ENCODE assay signal across 8 mouse cellular contexts in genomic region chr14:27428573-27428972, GRCm38 (mm10). TPM values are rescaled to one million over a fixed set of nuclear protein-coding genes. Genes with fewer than 3 reads are reported as not detected.
DNase-seq lines count a peak whose midpoint lies in the region; ATAC-seq and TF ChIP-seq lines count a peak whose summit lies in the region.

Gene Fam208a (plus strand): TSS chr14:27428834.

- ATAC-seq in kidney, embryonic 14.5 days (ENCODE audit: low FRiP score, low TSS enrichment), result peak; percentile 95
- peak; percentile 94 for ATAC-seq in limb, embryonic 14.5 days (ENCODE audit: low FRiP score, low read depth)
- ATAC-seq in midbrain, embryonic 16.5 days, result peak; percentile 97

- peaks cover 3% of the 10 kb centered on the region; the same call in 1 of the 2 replicates for H3K9me3 ChIP-seq in heart, embryonic 10.5 days
- H3K9me3 ChIP-seq in kidney, embryonic 14.5 days (ENCODE audit: control insufficient read depth, low read length), result peaks cover 14% of the 10 kb centered on the region
- peaks cover 16% of the 10 kb centered on the region for H3K9me3 ChIP-seq in limb, embryonic 14.5 days (ENCODE audit: control insufficient read depth, low read length)
- no peaks in the 10 kb centered on the region; the same call in 1 of the 2 replicates for H3K9me3 ChIP-seq in midbrain, embryonic 16.5 days (replicated peaks; ENCODE audit: control insufficient read depth, low read length, poor library complexity, severe bottlenecking)

- peak within 1 kb of the TSS; percentile 40 for H3K4me3 ChIP-seq in C2C12 (ENCODE audit: insufficient read depth, poor library complexity, severe bottlenecking)
- H3K4me3 ChIP-seq in embryonic fibroblast, embryonic 13.5 days (ENCODE audit: insufficient read depth, low read length), result peak within 1 kb of the TSS; percentile 92
- peak within 1 kb of the TSS; percentile 84 for H3K4me3 ChIP-seq in heart, embryonic 10.5 days
- H3K4me3 ChIP-seq in kidney, embryonic 14.5 days (ENCODE audit: low read length), result peak within 1 kb of the TSS; percentile 68
- H3K4me3 ChIP-seq in limb, embryonic 14.5 days (replicated peaks; ENCODE audit: low read length), result peak within 1 kb of the TSS; percentile 60
- peak within 1 kb of the TSS; percentile 80 for H3K4me3 ChIP-seq in midbrain, embryonic 16.5 days (ENCODE audit: low read depth, low read length)
- H3K4me3 ChIP-seq in spleen, adult 2 months (ENCODE audit: extremely low read depth, insufficient read depth, insufficient read length), result peak within 1 kb of the TSS; percentile 85

- H3K27ac ChIP-seq in embryonic fibroblast, embryonic 13.5 days (ENCODE audit: insufficient read depth, low read length), result peak within 1 kb of the TSS; percentile 92
- peak within 1 kb of the TSS; percentile 100 for H3K27ac ChIP-seq in heart, embryonic 10.5 days
- H3K27ac ChIP-seq in kidney, embryonic 14.5 days (ENCODE audit: low read depth, low read length), result peak within 1 kb of the TSS; percentile 99
- peak within 1 kb of the TSS; percentile 100 for H3K27ac ChIP-seq in limb, embryonic 14.5 days (replicated peaks; ENCODE audit: low read depth, low read length)
- H3K27ac ChIP-seq in midbrain, embryonic 16.5 days (ENCODE audit: low read length), result peak within 1 kb of the TSS; percentile 100
- peak within 1 kb of the TSS; percentile 99 for H3K27ac ChIP-seq in spleen, adult 2 months (ENCODE audit: insufficient read depth, low read length)

- DNase-seq in brain, adult 2 months (ENCODE audit: low read depth, low spot score), result peak; percentile 97
- peak; percentile 95 for DNase-seq in heart, embryonic 10.5 days (ENCODE audit: low spot score)
- peak; percentile 89 for DNase-seq in limb, embryonic 14.5 days (ENCODE audit: low spot score)
- DNase-seq in spleen, adult 2 months (ENCODE audit: low read depth in 1 of 2, low spot score in 2 of 2), result peak; percentile 86 to 93

- H3K9ac ChIP-seq in kidney, embryonic 14.5 days (ENCODE audit: low read depth, low read length), result peak within 1 kb of the TSS; percentile 89
- H3K9ac ChIP-seq in limb, embryonic 14.5 days (ENCODE audit: low read depth, low read length, severe bottlenecking), result peak within 1 kb of the TSS; percentile 97
- peak within 1 kb of the TSS; percentile 97 for H3K9ac ChIP-seq in midbrain, embryonic 16.5 days (ENCODE audit: low read depth, low read length)

- H3K4me2 ChIP-seq in kidney, embryonic 14.5 days (replicated peaks; ENCODE audit: low read depth, low read length), result peak within 1 kb of the TSS; percentile 63
- peak within 1 kb of the TSS; percentile 66 for H3K4me2 ChIP-seq in limb, embryonic 14.5 days (replicated peaks; ENCODE audit: low read depth, low read length, severe bottlenecking)
- H3K4me2 ChIP-seq in midbrain, embryonic 16.5 days (ENCODE audit: low read length), result peak within 1 kb of the TSS; percentile 79

- no peaks in the 10 kb centered on the region; the same call in 1 of the 2 replicates for H3K4me1 ChIP-seq in embryonic fibroblast, embryonic 13.5 days (ENCODE audit: control insufficient read depth, insufficient read depth, low read length)
- H3K4me1 ChIP-seq in heart, embryonic 10.5 days, result peaks cover 8% of the 10 kb centered on the region; the same call in 1 of the 2 replicates
- no peaks in the 10 kb centered on the region for H3K4me1 ChIP-seq in kidney, embryonic 14.5 days (ENCODE audit: control insufficient read depth, insufficient read depth, low read length)
- no peaks in the 10 kb centered on the region for H3K4me1 ChIP-seq in limb, embryonic 14.5 days (ENCODE audit: control insufficient read depth, insufficient read depth, low read length)
- H3K4me1 ChIP-seq in midbrain, embryonic 16.5 days (ENCODE audit: control insufficient read depth, insufficient read depth, low read length), result peaks cover 4% of the 10 kb centered on the region
- peaks cover 5% of the 10 kb centered on the region; the same call in 1 of the 2 replicates for H3K4me1 ChIP-seq in spleen, adult 2 months (ENCODE audit: control insufficient read depth, insufficient read depth, insufficient read length)

- TF ChIP-seq CTCF in C2C12 (IDR thresholded peaks at IDR 0.05; ENCODE audit: control insufficient read depth, insufficient read depth, insufficient read length), result no peak
- no peak for TF ChIP-seq CTCF in embryonic fibroblast, embryonic 13.5 days (IDR thresholded peaks at IDR 0.05; ENCODE audit: borderline replicate concordance, insufficient read depth, low read length)
- no peak for TF ChIP-seq CTCF in spleen, adult 2 months (IDR thresholded peaks at IDR 0.05; ENCODE audit: extremely low read depth, insufficient read depth, insufficient read length, insufficient replicate concordance)

- TF ChIP-seq POLR2A in embryonic fibroblast, embryonic 13.5 days (IDR thresholded peaks at IDR 0.05; ENCODE audit: low read depth, low read length), result peak; percentile 68
- peak; percentile 82; the same call in 1 of the 2 replicates for TF ChIP-seq POLR2A in limb, embryonic 14.5 days (IDR thresholded peaks at IDR 0.05; ENCODE audit: borderline replicate concordance, extremely low read depth, insufficient read depth, insufficient read length)
- peak; percentile 70 for TF ChIP-seq POLR2A in spleen, adult 2 months (IDR thresholded peaks at IDR 0.05; ENCODE audit: low read depth, low read length)

- peaks cover 3% of the 10 kb centered on the region for H3K36me3 ChIP-seq in C2C12 (ENCODE audit: control insufficient read depth, insufficient read depth)
- H3K36me3 ChIP-seq in heart, embryonic 10.5 days, result peaks cover 30% of the 10 kb centered on the region
- H3K36me3 ChIP-seq in kidney, embryonic 14.5 days (ENCODE audit: control insufficient read depth, insufficient read depth, low read length), result peaks cover 3% of the 10 kb centered on the region
- H3K36me3 ChIP-seq in limb, embryonic 14.5 days (ENCODE audit: control insufficient read depth, insufficient read depth, low read length), result peaks cover 19% of the 10 kb centered on the region
- peaks cover 1% of the 10 kb centered on the region; the same call in 1 of the 2 replicates for H3K36me3 ChIP-seq in midbrain, embryonic 16.5 days (ENCODE audit: control insufficient read depth, insufficient read depth, low read length)
- H3K36me3 ChIP-seq in spleen, adult 2 months (ENCODE audit: control insufficient read depth, insufficient read depth, low read length), result peaks cover 1% of the 10 kb centered on the region; the same call in 1 of the 2 replicates

- peaks cover 42% of the 10 kb centered on the region for H3K79me2 ChIP-seq in C2C12 (ENCODE audit: control insufficient read depth, insufficient read depth)

- H3K79me3 ChIP-seq in C2C12 (ENCODE audit: low read depth), result peaks cover 21% of the 10 kb centered on the region

- no peaks in the 10 kb centered on the region for H3K27me3 ChIP-seq in C2C12 (ENCODE audit: control insufficient read depth, insufficient read depth, insufficient read length)
- H3K27me3 ChIP-seq in heart, embryonic 10.5 days (ENCODE audit: insufficient read depth, poor library complexity, severe bottlenecking), result no peaks in the 10 kb centered on the region
- no peaks in the 10 kb centered on the region for H3K27me3 ChIP-seq in kidney, embryonic 14.5 days (ENCODE audit: control insufficient read depth, insufficient read depth, low read length)
- no peaks in the 10 kb centered on the region for H3K27me3 ChIP-seq in limb, embryonic 14.5 days (ENCODE audit: control insufficient read depth, insufficient read depth, low read length)
- no peaks in the 10 kb centered on the region for H3K27me3 ChIP-seq in midbrain, embryonic 16.5 days (ENCODE audit: control insufficient read depth, insufficient read depth, low read depth, low read length)
- H3K27me3 ChIP-seq in spleen, adult 2 months (ENCODE audit: control insufficient read depth, insufficient read depth, low read length), result no peaks in the 10 kb centered on the region

- H3ac ChIP-seq in C2C12 (ENCODE audit: control insufficient read depth, insufficient read length, low read depth), result peak within 1 kb of the TSS; percentile 32

- 1% methylated on average over 42 of the region's 43 CpGs for WGBS in heart, embryonic 10.5 days
- WGBS in kidney, embryonic 14.5 days, result 3% methylated on average over 37 of the region's 43 CpGs
- 3% methylated on average over 29 of the region's 43 CpGs for WGBS in limb, embryonic 14.5 days
- under 1% methylated on average over 40 of the region's 43 CpGs for WGBS in midbrain, embryonic 16.5 days
- 7% methylated on average over 40 of the region's 43 CpGs for WGBS in spleen, adult 2 months

TF ChIP-seq in C2C12, 6 proteins besides CTCF, POLR2A, EP300 and RAD21:
- no peak for TF ChIP-seq MYOG (IDR thresholded peaks at IDR 0.05; ENCODE audit: control insufficient read depth, extremely low read depth, insufficient read length)
- peak; percentile 86 for TF ChIP-seq MAX (IDR thresholded peaks at IDR 0.05)

RNA-seq across cellular contexts. Expression of gene Fam208a, which starts in this region (rescaled TPM):
- 1.7 TPM for polyA plus RNA-seq in C2C12 (2012; fragmentation: generic; extraction: Trizol)
- polyA plus RNA-seq in embryonic fibroblast, embryonic 13.5 days (2011; ENCODE audit: insufficient read length, low read depth, missing spikeins), result 18.8 and 20.5 TPM in 2 replicates
- 11.0 and 11.8 TPM in 2 replicates for polyA plus RNA-seq in heart, embryonic 10.5 days (2016; fragmentation: Nextera tagmentation; extraction: Ambion mirVana)
- polyA plus RNA-seq in kidney, embryonic 14.5 days (2014; fragmentation: Nextera tagmentation; extraction: Ambion mirVana), result 12.8 and 18.6 TPM in 2 replicates
- polyA plus RNA-seq in limb, embryonic 14.5 days (2012; rRNA removed), result 29.8 and 33.1 TPM in 2 replicates
- 11.1 and 11.8 TPM in 2 replicates for polyA plus RNA-seq in limb, embryonic 14.5 days (2014; fragmentation: Nextera tagmentation; extraction: Ambion mirVana)
- 15.0 and 18.1 TPM in 2 replicates for polyA plus RNA-seq in midbrain, embryonic 16.5 days (2015; fragmentation: Nextera tagmentation; extraction: Ambion mirVana)
- 4.3 and 4.6 TPM in 2 replicates for polyA plus RNA-seq in spleen, adult 2 months (2012; rRNA removed)

Comparison
In these comparisons a context has a peak if more than half of its experiments do, and no peak if none do; other contexts are left out.
1. Peak in every context shown above with its lines: DNase-seq, ATAC-seq, H3K4me3 ChIP-seq and H3K27ac ChIP-seq.
2. H3K4me3 ChIP-seq: peak in every context shown above with its lines; median percentile 92 in embryonic fibroblast, embryonic 13.5 days; 85 in spleen, adult 2 months; 84 in heart, embryonic 10.5 days; 80 in midbrain, embryonic 16.5 days; 68 in kidney, embryonic 14.5 days; 60 in limb, embryonic 14.5 days; 40 in C2C12.